Mouse (Mus musculus) heart, postnatal 10 days (tissue): ENCODE data around the gene Drg2. TPM values are rescaled to one million over a fixed set of nuclear protein-coding genes. Genes with fewer than 3 reads are reported as not detected.
"Not testable (repeated sequence)": the region's sequence is repeated elsewhere in the genome, so short reads cannot be mapped to it uniquely, and the experiment has no call there.

Experiments used
- DNase-seq, 2 experiments: peaks; one replicate each; pipeline ENCODE4 v3.0.0; 2021
- intact Hi-C: fragments of 180-260 bp; cut with DNase I; formaldehyde crosslinking; loops from one replicate; pipeline ENCODE4 v1.15.1; 2025
- total RNA-seq, 2 experiments: library from RNA; stranded (reverse); gene quantifications; 2 replicates each; pipeline ENCODE4 v1.2.3; 2021

The Drg2 gene
- 10 to 100 TPM; 37.8 to 41.1 TPM for total RNA-seq

DNA sequence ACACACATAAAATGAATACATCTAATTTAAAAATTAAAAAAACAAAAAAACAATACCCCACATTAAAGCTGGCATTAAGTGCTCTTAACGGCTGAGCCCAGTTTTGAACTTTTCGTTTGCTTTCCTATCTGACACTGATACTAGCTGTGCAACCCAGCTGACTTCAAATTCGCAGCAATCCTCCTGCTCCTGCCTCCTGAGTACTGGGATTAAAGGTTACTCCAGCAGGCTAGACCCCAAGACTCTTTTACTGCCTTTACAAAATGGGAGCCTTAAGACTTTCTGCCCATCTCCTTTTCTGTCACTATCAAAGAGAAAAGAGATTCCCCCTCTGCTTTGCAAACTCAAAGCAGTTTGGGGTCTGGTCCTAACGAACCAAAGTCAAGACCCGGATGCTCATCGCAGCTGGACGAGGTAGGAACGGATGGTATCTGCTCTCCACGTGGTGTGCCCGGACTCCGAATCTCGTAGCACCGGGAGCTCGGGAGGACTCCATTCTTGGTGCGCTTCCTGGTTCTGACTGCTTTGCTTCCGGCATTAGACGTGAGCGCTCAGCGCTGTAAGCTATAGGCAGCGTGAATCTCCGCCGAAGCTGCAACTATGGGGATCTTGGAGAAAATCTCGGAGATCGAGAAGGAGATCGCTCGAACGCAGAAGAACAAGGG lies at the start of gene Drg2:
Gene Drg2 (plus strand): TSS at position 512 of the 665 bp plus-strand sequence.
- DNase-seq = peak; percentile 91 to 95
- intact Hi-C loops = no loop called here

DNA sequence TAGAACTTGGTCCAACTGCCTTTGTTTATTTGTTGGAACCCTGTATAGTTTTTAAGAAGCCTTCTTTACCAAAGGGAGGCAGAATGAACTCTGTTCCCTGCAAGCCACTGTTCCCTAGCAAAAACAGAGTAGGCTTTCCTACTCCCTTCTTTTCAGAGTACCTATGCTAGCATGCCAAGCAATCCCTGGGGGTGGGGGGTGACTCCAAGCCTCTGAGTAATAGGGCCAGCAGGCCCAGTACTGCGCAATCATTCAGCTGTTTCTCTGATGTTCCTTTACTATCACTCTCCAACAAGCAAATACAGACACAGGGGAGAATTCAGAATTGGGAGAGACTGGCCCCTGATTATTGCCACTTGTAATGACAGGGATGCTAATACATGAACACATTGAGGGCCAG lies 47.8 kb upstream of the Drg2 start:
- intact Hi-C loops = no loop called here
- no peak for DNase-seq

GRCm38 (mm10) chr11:60412173-60412572 lies 42.2 kb upstream of the Drg2 start:
- DNase-seq = peak; percentile 65 to 87
- intact Hi-C loops = loop anchor here (2.0 to 5.0 kb wide), 4 partner anchors 103 to 310 kb away; no protein-coding TSS in a partner anchor

GRCm38 (mm10) chr11:60412921-60413320 lies 41.5 kb upstream of the Drg2 start:
- intact Hi-C loops = loop anchor here (2.0 to 5.0 kb wide), 4 partner anchors 104 to 311 kb away; no protein-coding TSS in a partner anchor
- DNase-seq = no peak

GRCm38 (mm10) chr11:60416590-60416962 lies 37.8 kb upstream of the Drg2 start:
- DNase-seq = no peak
- intact Hi-C loops = no loop called here

- peak; percentile 99 for DNase-seq
- intact Hi-C loops = no loop called here
These were observed 37.3 kb upstream of the Drg2 start, which contains the start of gene Gid4 for GRCm38 (mm10) chr11:60416963-60417716. Gid4 (plus strand) TSS chr11:60417145.

- DNase-seq = peak in 1 of 2 experiments; percentile 47
- intact Hi-C loops = no loop called here
These were observed 36.5 kb upstream of the Drg2 start, which contains the start of gene Atpaf2 for GRCm38 (mm10) chr11:60417717-60418472. Atpaf2 (minus strand) TSS chr11:60418457.

DNA sequence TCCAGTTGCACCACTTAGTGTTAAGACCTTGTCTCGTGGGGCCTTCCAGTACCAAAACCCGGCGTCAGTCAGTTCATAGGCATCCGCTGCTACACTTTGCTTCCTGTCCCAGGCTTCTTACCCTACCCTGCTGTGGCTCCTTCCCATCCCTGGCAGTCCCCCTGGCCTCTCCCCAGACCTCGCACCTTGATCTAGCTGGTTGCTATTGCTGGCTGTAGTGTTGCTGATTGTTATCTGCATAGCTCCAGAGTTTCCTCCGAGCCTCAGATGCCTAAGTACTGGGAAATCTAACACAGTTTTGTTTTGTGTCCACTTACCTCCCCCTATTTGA lies 36.0 kb upstream of the Drg2 start:
- no peak for DNase-seq

GRCm38 (mm10) chr11:60422046-60422668 lies 32.2 kb upstream of the Drg2 start:
- DNase-seq = no peak
- intact Hi-C loops = no loop called here

More for the DNA sequence above, 36.0 kb upstream of the Drg2 start:
- intact Hi-C loops = no loop called here

DNA sequence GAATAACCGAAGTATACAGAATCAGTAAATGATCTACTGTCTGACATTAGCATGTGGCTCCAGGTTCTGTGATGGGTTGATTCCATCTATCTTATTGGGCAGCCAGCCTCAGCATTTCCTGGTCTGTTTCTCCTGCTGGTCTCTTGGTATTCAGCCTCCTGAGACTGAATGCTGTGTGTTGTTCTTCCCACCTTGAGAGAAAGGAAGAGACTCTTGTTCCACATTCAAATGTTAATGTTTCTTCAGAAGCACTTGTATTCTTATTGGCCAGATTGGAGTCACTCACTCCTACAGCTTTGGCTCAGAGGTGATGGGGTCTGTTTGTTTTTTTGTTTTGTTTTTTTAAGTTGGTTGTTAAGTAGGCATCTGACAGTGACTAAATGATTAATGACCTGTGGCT lies 31.4 kb upstream of the Drg2 start:
- DNase-seq = no peak
- intact Hi-C loops = no loop called here

DNA sequence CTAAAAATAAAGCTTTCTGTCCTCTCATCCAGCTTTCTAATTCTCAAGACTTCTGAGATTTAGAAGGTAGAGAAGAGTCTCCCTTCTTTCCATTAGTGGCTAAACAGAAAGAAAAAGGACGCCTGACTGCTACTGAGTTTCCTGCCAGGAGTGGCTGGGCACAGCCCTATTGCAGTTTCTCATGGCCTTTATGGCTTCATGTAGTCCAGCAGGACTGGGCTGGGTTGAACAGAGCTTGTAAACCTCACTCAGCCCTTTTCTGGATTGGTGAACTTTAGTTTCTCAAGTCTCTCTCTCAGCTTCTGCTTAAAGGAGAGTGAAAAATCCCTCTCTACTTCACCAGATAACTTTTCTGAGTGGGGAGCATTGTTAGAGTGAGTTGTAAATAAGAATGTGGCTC lies 28.0 kb upstream of the Drg2 start:
- intact Hi-C loops = no loop called here
- no peak for DNase-seq

GRCm38 (mm10) chr11:60427628-60428027 lies 26.8 kb upstream of the Drg2 start:
- no peak for DNase-seq
- intact Hi-C loops = no loop called here

DNA sequence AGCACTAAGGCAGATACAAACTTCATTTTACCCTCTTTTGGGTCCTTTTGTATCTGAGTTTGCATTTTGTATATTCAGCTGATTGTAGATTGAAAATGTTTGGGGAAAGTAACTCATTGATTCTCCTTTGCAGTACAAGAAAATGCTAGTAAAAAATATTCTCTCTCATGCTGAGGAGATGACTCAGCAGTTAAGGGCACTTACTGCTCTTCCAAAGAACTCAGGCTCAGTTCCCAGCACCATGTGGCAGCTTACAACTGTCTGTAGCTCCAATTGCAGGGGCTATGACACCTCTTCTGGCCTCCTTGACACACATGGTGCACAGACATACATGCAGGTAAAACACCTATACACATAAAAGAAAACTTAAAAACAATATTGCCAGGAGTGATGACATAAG lies 20.9 kb upstream of the Drg2 start:
- intact Hi-C loops = no loop called here
- no peak for DNase-seq

DNA sequence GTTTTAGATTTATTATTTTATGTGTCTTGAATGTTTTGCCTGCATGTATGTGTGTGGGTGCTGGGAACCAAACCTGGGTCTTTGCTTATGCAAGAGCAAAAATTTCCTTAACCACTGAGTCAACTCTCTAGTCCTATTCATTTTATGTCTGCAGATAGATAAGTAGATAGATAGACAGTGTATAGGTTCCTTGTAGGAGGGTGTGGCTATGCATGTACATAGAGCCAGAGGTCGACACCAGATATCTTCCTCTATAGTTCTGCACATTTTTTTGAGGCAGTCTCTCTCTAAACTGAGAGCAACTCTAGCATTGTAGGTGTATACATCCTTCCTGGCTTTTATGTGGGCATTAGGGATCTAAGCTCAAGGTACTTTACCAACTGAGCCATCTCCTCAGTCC lies 19.3 kb upstream of the Drg2 start:
- no peak for DNase-seq
- intact Hi-C loops = no loop called here

DNA sequence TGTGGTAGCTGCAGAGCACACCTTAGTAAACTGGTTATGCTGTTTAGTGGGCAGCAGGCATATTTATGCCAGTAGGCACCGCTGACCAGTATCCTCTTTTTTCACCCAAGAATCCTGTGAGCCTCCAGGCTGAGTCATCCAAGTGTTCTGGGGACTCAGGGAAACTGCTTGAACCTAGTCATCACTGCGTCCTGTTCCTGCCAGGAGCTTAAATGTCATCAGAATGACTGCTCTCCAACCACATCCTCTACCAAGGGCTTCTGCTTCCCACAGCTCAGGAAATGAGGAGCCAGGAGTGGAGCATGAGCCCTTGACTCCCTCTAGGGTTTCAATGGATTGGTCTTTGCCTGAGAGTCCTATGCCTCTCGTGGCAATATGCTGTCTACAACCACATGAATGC lies 17.8 kb upstream of the Drg2 start:
- intact Hi-C loops = no loop called here
- DNase-seq = no peak

DNA sequence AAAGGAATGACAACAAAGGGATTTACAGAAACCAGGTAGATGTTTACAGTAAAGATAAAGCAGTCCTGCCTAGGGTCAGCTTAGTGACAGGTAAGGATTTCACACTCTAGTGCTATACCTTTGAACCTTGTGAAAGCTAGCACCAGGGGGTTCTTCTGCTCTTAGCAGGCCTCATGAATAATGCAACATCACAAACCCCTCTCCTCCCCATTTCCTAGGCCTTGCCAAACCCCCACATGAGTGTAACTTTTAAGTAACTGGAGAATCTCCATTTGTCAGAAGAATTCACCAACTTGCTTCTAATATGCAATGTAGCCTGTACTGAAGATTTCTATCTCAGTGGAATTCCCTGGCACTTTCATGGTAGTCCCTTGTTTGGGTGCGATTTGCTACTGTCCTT lies 14.8 kb upstream of the Drg2 start:
- intact Hi-C loops, DNase-seq: not testable (repeated sequence)

- intact Hi-C loops = no loop called here
- no peak for DNase-seq
These were observed 14.2 kb upstream of the Drg2 start for GRCm38 (mm10) chr11:60440176-60440575.

DNA sequence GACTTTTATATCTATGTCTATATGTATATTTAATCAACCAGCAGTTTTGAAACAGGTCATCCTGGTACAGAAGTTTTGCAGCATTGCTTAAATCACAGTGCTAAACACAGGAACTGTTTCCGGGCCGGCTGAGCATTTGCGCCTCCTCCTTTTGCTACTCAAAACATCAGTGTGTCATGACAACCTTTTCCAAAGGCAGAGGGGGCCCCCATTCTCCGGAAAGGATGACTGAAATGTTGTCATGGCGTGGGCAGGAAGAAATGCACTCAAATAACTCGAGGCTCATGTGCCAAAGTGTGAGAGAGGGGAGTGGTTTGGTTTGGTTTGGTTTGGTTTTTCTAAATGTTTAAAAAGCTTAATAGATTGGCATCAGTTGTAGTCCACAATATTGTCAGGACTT lies 11.5 kb upstream of the Drg2 start:
- intact Hi-C loops = no loop called here
- no peak for DNase-seq

DNA sequence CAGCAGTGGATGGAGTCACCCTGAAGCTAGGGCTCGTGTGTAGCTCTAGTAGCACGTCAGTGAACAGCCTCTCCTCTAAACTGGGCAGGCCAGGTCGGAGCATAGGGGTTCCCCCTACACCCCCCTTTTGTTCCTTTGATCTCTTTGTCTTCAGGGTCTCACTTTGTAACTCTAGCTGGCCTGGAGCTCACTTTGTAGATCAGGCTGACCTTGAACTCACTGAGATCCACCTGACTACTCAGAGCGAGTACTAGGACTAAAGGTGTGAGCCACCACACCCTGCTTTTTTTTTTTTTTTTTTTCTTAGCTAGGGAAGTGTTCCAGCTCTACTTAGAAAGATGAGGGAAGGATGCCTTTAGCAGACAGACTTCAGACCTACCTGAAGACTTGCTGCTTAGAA lies 10.4 kb upstream of the Drg2 start:
- intact Hi-C loops = no loop called here
- DNase-seq = no peak

DNA sequence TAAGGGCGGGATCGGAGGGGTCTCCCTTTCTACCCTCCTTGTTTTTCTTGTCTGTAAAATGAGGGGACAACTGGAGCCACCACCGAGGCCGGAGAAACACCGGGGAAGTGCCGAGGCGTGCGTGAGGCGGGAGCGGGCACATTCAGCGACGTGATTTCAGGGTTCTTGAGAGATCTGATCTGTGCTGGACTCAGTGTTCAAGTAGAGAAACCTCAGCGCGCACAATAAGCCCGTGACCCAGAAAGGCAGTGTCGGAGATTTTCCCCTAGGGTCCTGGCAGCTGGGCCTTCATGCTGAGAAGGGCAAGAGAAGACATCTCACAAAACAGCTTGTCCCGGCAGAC lies 325 bp downstream of the Drg2 start:
- intact Hi-C loops = no loop called here
- DNase-seq = peak in 1 of 2 experiments; percentile 8

DNA sequence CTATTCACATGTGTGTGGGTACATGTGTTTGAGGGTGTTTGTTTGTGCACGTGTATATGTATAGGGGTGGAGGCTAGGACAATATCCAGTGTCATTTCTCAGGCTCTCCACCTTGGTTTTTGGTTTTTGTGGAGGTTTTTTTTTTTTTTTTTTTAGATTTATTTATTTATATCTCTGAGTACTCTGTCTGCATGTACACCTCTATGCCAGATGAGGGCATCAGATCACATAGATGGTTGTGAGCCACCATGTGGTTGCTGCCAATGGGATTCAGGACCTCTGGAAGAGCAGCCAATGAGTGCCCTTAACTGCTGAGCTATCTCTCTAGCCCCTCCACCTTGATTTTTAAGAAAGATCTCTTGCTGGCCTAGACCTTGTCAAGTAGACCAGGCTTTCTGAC lies 3.6 kb downstream of the Drg2 start:
- intact Hi-C loops = no loop called here
- DNase-seq = no peak
